Mouse (Mus musculus) gastrocnemius, postnatal 14 days (tissue): ENCODE measurements at regions not wholly inside any gene's neighbourhood (a gene's known extent, or its start where the extent isn't known, plus 50 kb on each side); places are given as distances from the start of the nearest gene placed in this dataset.
A peak's percentile ranks its signal among the peaks of the same experiment; 100 is the strongest.

Experiments used
- DNase-seq: peaks from one replicate; pipeline ENCODE4 v3.0.0; 2021; ENCODE audit warnings: mixed read lengths
- intact Hi-C: fragments of 180-260 bp; cut with DNase I; formaldehyde crosslinking; loops from one replicate; pipeline ENCODE4 v1.15.1; 2025; ENCODE audit warnings: low total_unique reads

DNA sequence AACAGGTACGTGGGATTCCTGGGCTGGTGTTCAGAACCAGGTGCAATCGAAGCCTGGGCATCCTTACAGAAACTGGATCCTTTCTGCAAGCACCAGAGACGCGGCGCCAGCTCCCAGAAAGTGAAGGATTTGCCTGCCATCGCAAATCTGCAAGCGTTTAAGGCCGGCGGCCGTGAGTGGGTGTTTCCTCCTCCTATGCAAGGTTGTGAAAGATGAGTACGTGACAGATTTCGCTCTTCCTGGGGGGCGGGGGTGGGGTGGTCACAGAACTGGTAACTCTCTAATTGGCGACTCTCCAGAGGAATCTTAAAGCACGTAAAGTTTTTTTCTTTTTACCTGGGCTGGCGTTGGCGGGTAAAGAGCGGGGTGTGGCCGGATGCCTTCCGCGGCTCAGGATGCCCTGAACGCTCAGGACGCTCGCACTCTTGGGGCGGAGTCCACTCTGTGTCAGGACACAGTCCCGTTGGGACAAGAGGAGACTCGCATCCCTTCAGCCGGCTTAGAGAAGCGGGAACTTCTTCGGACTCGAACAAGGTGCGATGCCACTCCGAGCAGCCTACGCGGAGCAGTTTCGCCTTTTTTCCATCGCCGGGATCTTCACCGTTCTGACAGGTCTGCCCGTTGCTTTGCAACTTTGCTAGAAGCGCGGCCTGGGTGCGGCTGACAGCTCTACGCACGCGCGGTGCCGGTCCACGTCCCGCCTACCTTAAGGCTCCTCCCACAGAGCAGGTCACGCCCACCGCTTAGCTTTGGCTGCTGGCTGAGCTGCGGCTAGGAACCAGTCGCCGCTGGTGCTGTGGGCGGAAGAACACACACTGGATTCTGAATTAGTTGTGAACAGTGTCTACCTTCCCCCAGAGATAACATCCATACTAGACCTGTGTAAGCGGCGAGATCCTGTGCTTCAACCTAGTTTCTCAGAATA, 141.4 kb upstream of the Ccdc54 start:
- intact Hi-C loops: no loop called here
- DNase-seq: peak; percentile 90

DNA sequence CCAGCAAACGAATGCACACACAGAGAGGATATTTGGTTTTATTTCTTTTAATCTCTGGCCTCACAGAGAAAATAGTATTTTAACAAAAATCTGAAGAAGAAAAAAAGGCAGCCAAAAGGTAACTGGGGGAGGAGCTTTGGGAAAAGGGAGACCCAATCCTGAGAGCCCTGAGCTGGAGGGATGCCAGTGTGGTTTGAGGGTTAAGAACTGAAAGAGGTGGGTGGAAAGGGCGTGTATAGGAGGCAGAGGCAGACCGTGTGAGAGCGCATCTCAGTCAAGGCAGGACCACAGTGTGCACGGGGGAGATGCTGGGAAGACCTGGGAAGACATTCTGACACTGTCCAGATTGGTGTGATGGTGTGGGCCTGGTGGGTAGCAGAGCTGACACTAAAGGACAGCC, 138.4 kb upstream of the Ccdc54 start:
- DNase-seq: no peak
- intact Hi-C loops: no loop called here

DNA sequence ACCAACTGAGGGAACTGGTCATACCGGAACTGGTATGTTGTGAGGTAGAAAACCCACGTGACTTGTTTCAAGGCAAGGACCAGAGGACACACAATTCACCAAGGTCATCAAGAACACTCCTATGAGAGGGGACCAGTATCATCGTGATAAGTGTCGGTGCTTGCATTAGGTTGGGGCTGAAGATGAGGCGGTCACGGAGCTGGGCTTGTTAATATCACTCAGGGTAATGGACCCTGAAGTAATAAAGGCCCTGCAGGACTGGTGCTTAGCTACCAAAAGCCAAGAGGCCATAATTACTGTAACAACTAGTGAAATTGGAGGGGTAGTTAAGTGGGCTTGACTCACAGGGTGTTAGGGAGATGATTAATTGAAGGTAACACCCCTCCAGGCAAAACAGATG, 132.2 kb upstream of the Ccdc54 start:
- no peak for DNase-seq
- intact Hi-C loops: no loop called here

GRCm38 (mm10) chr16:50717306-50718017, 126.5 kb upstream of the Ccdc54 start:
- intact Hi-C loops: no loop called here

GRCm38 (mm10) chr16:50709727-50710126, 118.8 kb upstream of the Ccdc54 start:
- intact Hi-C loops: no loop called here
- DNase-seq: no peak

More at GRCm38 (mm10) chr16:50717306-50718017, 126.5 kb upstream of the Ccdc54 start:
- no peak for DNase-seq

DNA sequence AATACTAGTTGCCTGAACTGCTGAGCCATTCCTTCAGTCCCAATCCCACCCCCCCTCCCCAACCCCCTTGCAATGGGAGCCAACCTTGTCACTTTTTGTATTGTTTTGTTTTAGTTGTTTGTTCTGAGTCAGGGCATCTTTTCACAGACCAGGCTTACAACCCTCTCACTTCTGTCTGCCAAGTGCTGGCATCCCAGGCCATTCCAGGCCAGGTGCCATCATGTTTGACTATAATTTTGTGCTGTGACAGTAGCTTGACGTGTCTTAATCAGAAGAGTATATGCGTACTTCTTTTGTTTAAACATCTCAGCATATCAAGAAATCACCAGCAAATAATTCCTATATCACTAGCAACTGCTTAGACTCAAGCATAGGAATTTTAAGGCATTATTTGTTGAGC, 117.0 kb upstream of the Ccdc54 start:
- intact Hi-C loops: no loop called here
- no peak for DNase-seq

DNA sequence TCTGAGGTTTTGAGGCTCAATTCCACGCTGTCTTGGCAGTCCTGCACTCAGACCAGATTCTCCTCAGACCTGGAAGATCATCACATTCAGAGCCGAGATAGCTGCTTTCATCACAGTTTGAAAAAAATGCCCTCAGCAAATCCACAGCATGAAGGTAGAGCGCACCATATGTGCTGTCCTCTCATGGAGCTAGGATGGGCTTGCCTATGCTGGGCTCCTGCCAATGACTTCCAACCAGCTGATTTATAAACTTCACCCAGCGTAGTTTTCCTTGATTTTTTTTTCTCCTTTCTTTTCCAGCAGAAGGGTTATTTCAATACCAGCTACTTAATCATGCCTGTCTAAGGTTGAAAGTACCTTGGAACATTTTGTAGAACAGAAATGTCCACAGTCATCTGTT, 115.0 kb upstream of the Ccdc54 start:
- DNase-seq: no peak
- intact Hi-C loops: no loop called here

- no peak for DNase-seq
- intact Hi-C loops: no loop called here
Measured at GRCm38 (mm10) chr16:50700811-50701517, 110.0 kb upstream of the Ccdc54 start.

- intact Hi-C loops: no loop called here
- no peak for DNase-seq
Measured at GRCm38 (mm10) chr16:50700123-50700522, 109.2 kb upstream of the Ccdc54 start.

- intact Hi-C loops: no loop called here
- no peak for DNase-seq
Measured at GRCm38 (mm10) chr16:50697722-50698121, 106.8 kb upstream of the Ccdc54 start.

GRCm38 (mm10) chr16:50696052-50696451, 105.1 kb upstream of the Ccdc54 start:
- no peak for DNase-seq
- intact Hi-C loops: no loop called here

GRCm38 (mm10) chr16:50694045-50694444, 103.1 kb upstream of the Ccdc54 start:
- no peak for DNase-seq
- intact Hi-C loops: no loop called here

DNA sequence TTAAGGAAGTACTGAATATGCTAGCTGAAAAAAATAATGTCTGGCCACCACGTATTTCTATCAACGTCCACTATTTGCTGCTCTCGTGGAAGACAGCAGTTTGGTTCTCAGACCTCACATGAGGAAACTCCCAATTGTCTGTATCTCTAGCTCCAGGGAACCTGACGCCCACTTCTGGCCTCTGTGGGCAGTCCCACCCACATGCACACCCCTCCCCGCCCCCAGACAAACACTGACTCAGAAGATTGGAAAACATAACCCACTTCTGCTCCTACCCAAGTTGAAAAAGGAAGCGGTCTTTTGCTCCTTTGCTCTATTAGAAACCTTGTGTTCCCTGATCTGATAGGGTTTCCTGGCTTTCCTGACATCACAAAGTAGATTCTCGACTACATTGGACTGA, 99.9 kb upstream of the Ccdc54 start:
- DNase-seq: no peak
- intact Hi-C loops: no loop called here

DNA sequence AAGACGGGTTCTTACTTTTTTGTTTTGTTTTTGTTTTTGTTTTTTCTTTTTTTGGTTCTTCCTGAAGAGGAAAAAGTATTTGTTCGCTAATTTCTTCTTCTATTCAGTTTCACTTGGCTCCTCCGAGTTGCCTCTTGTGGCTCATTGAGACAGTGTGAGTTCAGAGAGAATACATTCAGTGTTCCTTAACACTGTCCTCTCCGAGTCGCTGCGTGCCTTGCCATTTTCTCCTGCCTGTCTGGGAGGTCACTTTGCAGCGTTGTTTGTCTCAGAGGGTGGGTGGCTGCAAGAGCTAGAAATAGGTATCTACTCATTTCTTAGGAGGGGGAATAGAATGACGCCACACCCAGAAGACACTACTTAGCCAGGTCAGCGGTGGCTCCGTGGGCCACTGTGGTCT, 98.6 kb upstream of the Ccdc54 start:
- intact Hi-C loops: no loop called here
- DNase-seq: no peak

- intact Hi-C loops: no loop called here
- DNase-seq: no peak
Measured at GRCm38 (mm10) chr16:50688818-50689506, 98.0 kb upstream of the Ccdc54 start.

GRCm38 (mm10) chr16:50679698-50680097, 88.7 kb upstream of the Ccdc54 start:
- DNase-seq: no peak

GRCm38 (mm10) chr16:50673339-50673738, 82.4 kb upstream of the Ccdc54 start:
- no peak for DNase-seq
- intact Hi-C loops: no loop called here

More at GRCm38 (mm10) chr16:50679698-50680097, 88.7 kb upstream of the Ccdc54 start:
- intact Hi-C loops: no loop called here

GRCm38 (mm10) chr16:50672713-50673112, 81.8 kb upstream of the Ccdc54 start:
- no peak for DNase-seq
- intact Hi-C loops: no loop called here

DNA sequence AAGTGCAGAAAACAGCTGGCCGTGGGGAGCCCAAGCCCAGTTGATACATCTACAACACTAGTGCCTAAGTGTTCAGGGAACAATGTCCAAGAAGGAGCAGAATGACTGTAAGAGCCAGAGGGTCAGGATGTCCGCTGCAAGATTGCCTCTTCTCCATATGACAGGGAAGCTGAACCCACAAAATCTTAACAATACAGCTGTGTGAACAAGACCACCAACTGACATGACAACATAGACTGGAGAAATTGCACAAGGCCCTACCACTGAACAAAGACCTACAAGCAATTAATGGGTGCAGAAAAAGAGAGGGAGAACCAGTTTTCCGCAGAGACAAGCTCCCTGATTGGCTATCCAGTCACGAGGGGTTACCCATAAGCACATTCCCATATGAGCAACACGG, 80.2 kb upstream of the Ccdc54 start:
- intact Hi-C loops: no loop called here

DNA sequence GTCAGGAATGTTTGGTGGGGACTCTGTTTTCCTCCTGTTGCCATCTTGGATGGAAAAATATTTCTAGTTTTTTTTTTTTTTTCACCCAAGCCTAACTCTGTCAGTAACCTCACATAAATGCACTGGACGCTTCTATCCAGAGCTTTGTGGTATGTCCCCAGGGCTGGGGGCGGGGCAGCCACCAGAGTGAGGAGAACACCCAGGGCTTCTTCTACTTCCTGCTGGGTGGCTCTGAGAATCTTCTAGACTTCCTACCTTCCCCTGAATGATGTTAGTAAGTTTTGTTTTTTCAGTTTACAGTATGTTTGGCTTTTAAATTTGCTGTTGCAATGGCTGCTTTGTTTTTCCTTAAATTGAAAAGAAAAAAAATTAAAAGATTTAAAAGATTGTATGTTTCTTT, 73.3 kb upstream of the Ccdc54 start:
- DNase-seq: no peak
- intact Hi-C loops: no loop called here

More for the DNA sequence above, 80.2 kb upstream of the Ccdc54 start:
- no peak for DNase-seq
